Mouse (Mus musculus) heart, adult 9 months (tissue): ENCODE measurements at regions not wholly inside any gene's neighbourhood (a gene's known extent, or its start where the extent isn't known, plus 50 kb on each side); places are given as distances from the start of the nearest gene placed in this dataset.
"Not testable (repeated sequence)": the region's sequence is repeated elsewhere in the genome, so short reads cannot be mapped to it uniquely, and the experiment has no call there.

Source experiments
- DNase-seq, 2 experiments: peaks; one replicate each; pipeline ENCODE4 v3.0.0; 2022; ENCODE audit warnings: low spot score in 2 of 2

- DNase-seq = no peak
Observed at GRCm38 (mm10) chr10:46629876-46630275, 1052.2 kb downstream of the Hace1 start.

DNA sequence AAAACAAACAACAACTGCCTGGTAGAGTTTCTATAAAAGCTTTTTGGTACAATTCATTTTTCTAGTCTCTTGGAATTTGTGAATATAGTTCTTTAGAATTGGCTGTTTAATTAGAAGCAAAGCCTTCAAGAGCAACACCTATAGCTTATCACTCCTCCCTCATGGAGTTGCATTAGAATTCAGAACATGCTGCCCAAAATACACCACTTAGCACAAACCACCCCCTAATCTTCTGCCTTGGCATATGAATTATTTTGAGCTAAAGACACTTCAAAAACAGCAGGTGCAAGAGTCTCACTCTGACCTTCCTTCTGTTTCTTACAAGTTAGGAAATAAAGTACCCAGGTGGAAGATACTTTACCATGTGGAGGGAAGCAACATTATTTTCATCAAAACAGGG lies 1085.4 kb downstream of the Hace1 start:
- DNase-seq = no peak

GRCm38 (mm10) chr10:46689823-46690372 lies 1112.3 kb downstream of the Hace1 start:
- not testable (repeated sequence) for DNase-seq

GRCm38 (mm10) chr10:46692661-46693060 lies 1115.0 kb downstream of the Hace1 start:
- DNase-seq = no peak

DNA sequence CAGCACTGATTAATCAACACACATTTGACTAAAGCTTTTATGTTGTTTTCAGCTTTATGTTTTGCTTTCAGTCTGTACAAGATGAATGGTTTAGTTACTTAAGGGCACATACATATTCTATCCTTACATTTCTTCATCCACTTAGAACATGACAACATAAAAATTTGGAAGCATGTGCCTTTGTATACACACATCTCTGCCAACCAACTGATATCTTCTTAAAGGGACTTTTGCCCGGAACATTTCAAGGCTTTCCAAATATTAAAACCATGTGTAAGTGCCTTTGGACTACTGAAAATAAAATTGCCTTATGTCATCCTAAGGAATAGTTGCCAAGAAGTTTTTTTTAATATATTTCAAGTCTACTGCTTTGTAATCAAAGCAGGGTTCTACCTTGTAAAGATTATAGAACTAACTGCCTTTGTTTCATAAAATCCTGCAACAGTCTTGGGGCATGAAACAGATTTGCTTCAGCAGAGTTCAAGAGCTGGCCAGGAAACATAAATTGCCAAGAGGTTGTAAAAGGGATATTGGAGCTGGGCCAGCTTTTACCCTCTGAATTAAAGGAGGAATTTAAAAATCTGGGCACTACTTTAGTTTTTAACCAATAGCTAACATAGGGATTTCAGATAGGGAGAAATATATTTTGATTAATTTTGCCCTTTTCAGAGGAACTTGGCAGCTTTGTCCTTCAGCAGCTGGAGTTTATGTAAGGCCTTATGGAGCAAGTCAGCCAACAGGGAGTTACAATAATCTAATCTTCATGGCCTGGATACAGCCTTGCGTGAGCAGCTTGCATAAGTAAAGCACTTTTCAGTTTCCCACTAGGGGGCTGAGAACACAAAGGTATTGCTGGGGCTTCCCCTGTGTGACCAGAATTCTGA lies 1120.0 kb downstream of the Hace1 start:
- DNase-seq = peak; percentile 29 to 55

DNA sequence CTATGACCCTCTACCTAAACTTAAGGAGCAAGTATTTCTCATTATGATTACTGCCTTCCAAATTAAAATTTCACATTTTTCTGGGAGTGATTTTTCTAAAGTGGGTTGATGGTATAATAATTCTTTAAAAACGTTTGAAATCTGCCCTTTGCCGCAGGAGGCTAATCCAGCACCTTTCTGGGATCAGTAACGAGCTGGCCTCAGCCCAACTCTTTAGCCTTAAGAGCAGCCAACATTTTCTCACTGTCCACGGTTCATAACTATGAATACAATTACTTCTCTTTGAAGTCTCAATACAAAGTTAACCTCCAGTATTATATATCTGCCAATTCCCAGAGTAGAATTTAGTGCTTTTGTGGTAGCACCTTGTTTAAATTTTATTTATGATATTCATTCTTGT lies 1123.6 kb downstream of the Hace1 start:
- DNase-seq = no peak

- not testable (repeated sequence) for DNase-seq
Observed at GRCm38 (mm10) chr10:46708022-46708421, 1130.4 kb downstream of the Hace1 start.

- DNase-seq = no peak
Observed at GRCm38 (mm10) chr10:46712690-46713089, 1135.1 kb downstream of the Hace1 start.

DNA sequence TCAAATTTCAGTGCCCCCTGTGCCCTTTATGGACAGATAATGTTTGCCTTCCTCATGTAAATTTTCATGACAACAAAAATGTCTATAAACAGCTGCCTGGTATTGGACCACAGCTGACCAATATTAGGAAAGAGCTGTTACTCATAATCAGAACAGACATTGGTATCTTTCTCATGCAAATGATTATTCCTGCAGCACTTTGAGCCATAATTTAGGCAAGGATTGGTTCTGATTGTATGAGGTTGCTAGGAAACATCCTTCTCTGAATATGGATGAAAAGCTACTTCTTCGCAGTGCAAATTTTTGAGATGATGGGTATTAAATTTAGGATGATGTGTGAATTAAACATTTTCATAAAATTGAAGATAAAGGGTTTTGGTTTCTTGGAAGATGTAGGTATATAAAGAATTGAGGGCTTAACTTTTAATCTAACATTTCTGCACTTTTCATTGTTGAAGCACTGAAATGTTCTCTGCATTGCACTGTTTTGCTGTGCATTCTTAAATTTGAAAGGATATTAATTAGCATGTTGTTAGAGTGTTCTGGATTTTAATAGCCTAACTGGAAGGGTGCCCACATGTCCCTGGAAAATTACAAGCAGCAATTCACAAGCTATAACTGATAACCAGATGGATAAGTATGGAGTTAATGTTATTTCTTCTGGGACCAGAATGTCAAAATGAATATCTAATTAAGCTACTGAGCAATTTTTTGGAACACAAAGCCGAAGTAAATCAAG lies 1140.9 kb downstream of the Hace1 start:
- no peak for DNase-seq

DNA sequence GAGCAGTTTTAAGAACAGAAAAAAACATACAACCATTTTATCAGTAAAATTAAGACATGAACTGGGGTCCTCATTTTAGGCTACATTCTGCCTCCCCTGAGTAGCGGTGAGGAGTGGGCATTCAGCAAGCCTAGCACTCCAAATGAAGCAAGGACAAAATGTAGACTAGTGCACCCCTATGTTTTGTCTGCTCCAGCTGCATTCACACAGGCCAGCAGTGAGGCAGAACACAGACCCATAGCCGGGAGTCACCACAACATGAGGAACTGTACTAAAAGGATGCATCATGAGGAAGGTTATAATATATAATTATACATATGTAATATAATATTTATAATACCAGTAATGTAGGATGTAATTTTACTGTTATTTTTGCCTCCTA lies 1141.5 kb downstream of the Hace1 start:
- no peak for DNase-seq

DNA sequence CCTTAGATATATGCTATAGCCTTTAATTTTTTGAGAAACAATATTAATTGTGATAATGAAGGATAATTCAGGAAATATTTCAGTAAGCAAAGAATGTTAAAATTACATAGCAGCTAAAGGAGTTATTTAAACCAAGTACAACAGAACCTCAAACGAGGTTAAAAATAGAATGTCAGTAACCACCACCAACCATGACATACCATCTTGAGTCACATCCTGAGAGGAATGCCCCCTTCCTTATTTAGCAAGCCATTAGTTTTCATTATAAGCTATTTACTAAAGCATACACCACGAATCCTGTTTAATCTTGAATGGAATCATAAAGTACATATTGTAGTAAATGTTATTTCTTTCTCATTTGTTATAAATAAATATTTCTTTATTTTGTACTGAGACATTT lies 1146.0 kb downstream of the Hace1 start:
- no peak for DNase-seq

DNA sequence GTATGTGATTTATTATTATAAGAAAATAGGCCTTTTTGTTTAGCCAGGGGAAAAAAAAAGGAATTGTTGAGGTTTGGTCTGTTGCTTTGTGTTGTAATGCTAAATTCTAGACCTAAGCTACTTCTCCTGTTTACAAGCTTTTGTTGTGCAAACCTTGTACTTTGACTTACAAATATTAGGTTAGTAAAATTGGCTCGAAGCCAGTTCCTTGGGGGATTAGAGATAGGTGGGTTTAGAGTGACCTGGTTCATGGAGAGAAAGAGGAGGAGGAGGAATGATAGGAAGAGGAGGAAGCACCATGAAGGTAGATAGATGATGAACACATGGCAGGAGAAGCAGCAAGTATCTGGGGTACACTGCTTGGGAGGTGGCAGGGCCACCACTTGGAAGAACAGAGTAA lies 1153.0 kb downstream of the Hace1 start:
- no peak for DNase-seq

DNA sequence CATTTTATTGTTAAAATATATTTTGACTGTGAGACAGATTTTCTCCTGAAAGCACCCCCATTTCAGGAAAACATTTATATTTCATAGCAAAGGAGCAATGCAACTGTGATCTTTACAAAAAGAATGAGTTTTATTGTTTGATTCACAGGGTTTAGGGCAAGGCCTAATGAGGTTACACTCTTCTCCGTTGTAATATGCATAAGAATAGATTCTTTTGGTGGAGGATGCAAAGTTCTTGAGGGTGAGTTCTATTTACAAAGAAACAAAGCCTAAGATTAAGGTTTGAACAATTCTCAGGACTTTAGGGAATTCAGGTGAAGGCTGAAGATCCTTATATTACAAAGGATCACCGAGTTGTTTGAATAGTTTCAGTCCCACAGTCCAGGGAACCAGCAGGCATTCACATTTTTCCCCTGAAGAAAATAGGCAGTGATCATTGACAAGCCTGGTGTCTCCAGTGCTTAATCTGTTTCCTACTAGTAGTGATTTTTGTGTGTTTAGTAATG lies 1156.2 kb downstream of the Hace1 start:
- no peak for DNase-seq

DNA sequence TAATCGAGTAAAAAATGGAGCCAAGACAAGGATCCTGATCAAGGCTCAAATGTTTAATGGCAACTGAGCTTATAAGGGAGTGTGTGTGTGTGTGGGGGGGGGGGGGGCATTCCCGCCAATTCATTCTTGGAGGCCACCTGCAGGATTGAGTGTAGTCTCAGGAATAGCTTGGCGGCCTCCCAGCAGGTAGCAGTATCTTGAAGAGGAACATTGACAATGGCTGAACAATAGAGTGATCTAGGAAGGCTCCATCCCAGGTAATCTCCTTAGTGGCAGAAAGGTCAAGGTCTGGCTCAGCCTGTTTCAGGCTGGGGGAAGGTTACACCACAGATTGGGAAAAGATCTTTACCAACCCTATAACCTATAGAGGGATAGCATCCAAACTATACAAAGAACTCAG lies 1163.5 kb downstream of the Hace1 start:
- no peak for DNase-seq

GRCm38 (mm10) chr10:46742131-46742530 lies 1164.5 kb downstream of the Hace1 start:
- no peak for DNase-seq

DNA sequence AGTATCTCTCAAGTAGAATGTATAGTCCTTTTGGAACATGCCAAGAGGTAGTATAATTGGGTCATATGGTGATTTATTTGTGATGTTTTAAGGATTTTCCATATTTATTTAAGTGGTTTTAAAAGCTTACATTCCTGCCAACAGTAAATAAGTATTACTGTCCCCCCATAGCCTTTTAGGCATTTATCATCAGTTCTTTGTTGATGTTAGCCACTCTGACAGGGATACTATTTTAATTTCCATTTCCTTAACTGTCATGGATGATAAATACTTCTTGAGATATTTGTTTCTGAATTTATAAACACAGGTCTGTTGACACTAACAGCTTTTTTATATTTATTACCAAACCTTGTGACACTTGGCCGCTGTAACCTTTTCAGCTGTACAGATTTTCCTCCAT lies 1183.3 kb downstream of the Hace1 start:
- no peak for DNase-seq

- no peak for DNase-seq
Observed at GRCm38 (mm10) chr10:46778729-46779128, 1201.1 kb downstream of the Hace1 start.

DNA sequence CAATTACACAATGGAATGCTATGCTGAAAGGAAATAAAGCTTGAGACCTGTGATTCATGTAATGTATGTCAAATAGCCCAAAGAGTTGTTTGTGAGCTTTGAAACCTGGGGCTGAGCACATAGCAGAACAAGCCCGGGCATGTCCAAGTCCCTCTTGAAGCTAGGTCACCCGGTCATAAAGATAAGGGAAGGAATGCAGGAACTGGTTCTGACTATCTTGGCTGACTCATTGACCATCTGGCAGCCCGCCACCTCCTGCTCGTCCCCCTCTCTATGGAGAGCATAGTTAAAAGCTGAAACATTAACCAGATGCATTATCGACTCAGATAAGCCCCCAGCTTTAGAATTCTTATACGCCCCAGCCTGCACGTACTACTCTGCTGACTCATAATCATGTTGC lies 1208.1 kb downstream of the Hace1 start:
- peak; percentile 23 to 35 for DNase-seq

GRCm38 (mm10) chr10:46814271-46814670 lies 1236.6 kb downstream of the Hace1 start:
- DNase-seq = no peak

GRCm38 (mm10) chr10:46819133-46819532 lies 1241.5 kb downstream of the Hace1 start:
- no peak for DNase-seq

DNA sequence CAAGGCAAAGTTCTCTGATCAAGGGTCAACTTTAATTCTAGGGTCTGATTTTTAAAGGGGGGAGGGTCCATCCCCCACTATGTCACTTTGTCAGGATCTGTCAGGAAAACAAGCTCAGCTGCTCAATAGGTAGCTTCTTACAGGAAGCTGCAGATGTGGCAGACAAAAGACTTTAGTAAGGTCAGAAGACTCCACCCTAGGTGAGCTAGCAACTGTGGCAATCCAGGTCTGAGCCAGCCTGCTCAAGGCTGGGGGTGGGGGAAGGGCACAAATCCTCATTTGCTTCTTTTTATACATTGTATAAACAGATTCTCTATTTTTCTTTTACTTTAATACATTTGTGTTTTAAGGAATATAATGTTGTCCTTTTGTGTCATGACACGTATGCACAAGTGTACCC lies 1242.3 kb downstream of the Hace1 start:
- DNase-seq = no peak

DNA sequence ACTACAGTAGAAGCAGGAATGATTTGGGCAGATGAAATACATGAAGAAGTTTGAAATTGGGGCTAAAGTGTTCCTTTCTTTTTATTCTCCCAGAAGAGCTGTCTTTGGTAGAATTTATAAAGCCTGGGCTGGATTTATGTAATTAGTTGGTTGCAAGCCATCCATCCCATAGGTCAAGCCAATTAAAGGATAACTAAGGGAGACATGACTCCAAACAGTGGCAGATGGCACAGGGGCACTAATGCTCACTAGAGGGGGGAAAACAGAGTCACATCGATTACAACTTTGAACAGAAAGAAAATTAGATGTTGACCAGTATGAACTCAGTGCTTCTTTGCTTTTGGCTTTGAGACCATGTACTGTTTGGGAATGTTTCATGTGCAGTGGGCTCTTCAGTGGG lies 1246.2 kb downstream of the Hace1 start:
- DNase-seq = no peak

GRCm38 (mm10) chr10:46826012-46826411 lies 1248.4 kb downstream of the Hace1 start:
- no peak for DNase-seq
